Mouse (Mus musculus) cerebellum, adult 2 months (tissue): Measurements from ENCODE around the gene Sec23b. TPM values are rescaled to one million over a fixed set of nuclear protein-coding genes. Genes with fewer than 3 reads are reported as not detected.

ENCODE experiments used
- DNase-seq, 2 experiments: peaks; one replicate each; pipeline ENCODE4 v3.0.0; 2021
- H3K27ac ChIP-seq: fragments of 200-500 bp; 2 replicates; pipeline ENCODE4 v1.5.1; 2012; ENCODE audit warnings: low read length, control low read depth, inconsistent platforms; ENCODE audit not compliant: insufficient read depth
- H3K27me3 ChIP-seq: fragments of 200-500 bp; 2 replicates; pipeline ENCODE4 v1.6.1; 2012; ENCODE audit warnings: inconsistent platforms, mild to moderate bottlenecking, low read length, moderate library complexity; ENCODE audit not compliant: control insufficient read depth, insufficient read depth
- H3K4me1 ChIP-seq: fragments of 200-500 bp; 2 replicates; pipeline ENCODE4 v1.6.1; 2011; ENCODE audit warnings: low read length; ENCODE audit not compliant: control insufficient read depth, insufficient read depth
- H3K4me3 ChIP-seq: fragments of 200-500 bp; replicated peaks from 2 replicates; pipeline ENCODE3; 2011; ENCODE audit warnings: mild to moderate bottlenecking, low read depth, low read length, control low read depth; ENCODE audit not compliant: insufficient read depth
- CTCF ChIP-seq: fragments of 200-500 bp; IDR thresholded peaks from 2 replicates; pipeline ENCODE4 v1.5.1; 2011; ENCODE audit warnings: low read depth, mild to moderate bottlenecking, control low read depth, low read length, moderate library complexity, borderline replicate concordance; ENCODE audit not compliant: insufficient read depth
- POLR2A ChIP-seq: fragments of 200-500 bp; IDR thresholded peaks from 2 replicates; pipeline ENCODE4 v1.6.1; 2011; ENCODE audit warnings: low read length, control low read depth, borderline replicate concordance; ENCODE audit not compliant: insufficient read depth
- WGBS: fragments of 180-500 bp; shearing (Covaris S2); methylation state at CpG from one replicate; pipeline ENCODE4 v1.1.7; 2018; 5-methylcytosine and 5-hydroxymethylcytosine counted together
- polyA plus RNA-seq: library from polyadenylated mRNA; depleted of rRNA; stranded (reverse); fragments of >200 nt; gene quantifications from 2 replicates; pipeline ENCODE4 v1.2.3, GENCODE M21; 2012

Gene Sec23b
- polyA plus RNA-seq, 1 experiment = 65.3 TPM

DNA sequence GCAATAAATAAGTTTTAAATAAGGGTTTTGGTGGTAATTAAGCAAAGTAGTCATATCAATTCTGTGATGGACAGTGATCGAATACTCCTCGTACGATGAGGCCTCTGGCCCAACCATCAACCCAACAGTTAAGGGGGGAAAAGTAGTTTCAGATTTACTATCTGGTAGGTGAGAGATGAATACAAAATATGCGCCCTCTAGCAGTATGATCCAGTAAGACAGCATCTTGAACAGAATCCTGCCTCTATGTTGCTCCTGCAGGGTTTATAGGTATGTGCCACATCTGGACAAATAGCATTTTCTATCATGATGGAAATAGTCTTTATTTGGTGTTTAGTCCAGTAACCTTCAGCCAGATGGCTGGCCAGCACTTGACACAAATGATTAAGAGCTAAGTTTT lies 14.8 kb upstream of the Sec23b start:
- TF ChIP-seq CTCF (no peak), POLR2A (no peak)
- no peak overlapping the region for H3K27ac ChIP-seq
- no peak overlapping the region for H3K4me3 ChIP-seq
- DNase-seq = no peak
- WGBS = 86% methylated on average over 4 of the region's 4 CpGs
- H3K4me1 ChIP-seq = no peaks in the 10 kb centered on the region
- no peaks in the 10 kb centered on the region for H3K27me3 ChIP-seq

DNA sequence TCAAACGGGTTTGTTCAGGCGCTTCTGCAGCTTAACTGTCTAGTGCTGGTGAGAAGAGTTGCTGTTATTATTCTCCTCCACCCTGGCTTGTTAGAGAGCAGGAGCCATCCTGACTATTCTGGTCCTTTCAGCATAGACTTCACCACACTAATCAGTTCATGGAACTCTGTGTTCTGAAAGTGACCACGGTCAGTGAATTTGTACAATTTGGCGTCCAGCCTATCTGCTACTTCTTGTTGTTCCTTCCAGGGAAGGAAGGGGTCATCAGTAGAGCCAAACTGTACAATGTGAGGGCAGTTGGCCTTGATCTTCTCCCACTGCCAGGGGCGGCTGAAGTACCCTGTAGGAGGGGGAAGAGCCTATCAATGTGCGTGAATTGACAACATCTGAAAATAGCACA lies 12.4 kb upstream of the Sec23b start:
- H3K27me3 ChIP-seq = no peaks in the 10 kb centered on the region
- no peaks in the 10 kb centered on the region for H3K4me1 ChIP-seq
- no peak for TF ChIP-seq CTCF
- no peak for TF ChIP-seq POLR2A
- H3K4me3 ChIP-seq = no peak overlapping the region
- DNase-seq = no peak
- H3K27ac ChIP-seq = no peak overlapping the region
- WGBS = 91% methylated on average over 6 of the region's 6 CpGs

DNA sequence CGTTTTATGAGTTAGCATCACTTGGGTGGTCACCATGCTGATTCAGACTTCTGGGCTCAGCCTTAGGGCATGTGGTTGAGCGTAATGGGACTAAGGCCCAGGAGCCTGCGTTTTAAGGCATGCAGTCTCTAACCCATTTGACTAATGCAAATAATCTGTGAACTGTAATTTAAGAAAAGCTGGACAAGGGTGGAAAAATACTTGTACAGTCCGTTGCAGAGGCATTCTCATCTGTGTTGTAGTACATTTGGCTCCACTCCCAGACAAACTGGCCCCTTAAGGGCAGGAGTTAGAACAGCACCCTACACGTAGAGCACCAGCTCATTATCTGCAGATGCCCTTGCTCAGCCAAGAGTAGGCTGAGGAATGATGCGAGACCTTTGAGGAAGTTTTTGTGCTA lies 11.4 kb upstream of the Sec23b start:
- 71% methylated on average over 6 of the region's 6 CpGs for WGBS
- DNase-seq = no peak
- no peak overlapping the region for H3K27ac ChIP-seq
- H3K27me3 ChIP-seq = no peaks in the 10 kb centered on the region
- TF ChIP-seq POLR2A = no peak
- TF ChIP-seq CTCF = no peak
- no peaks in the 10 kb centered on the region; the same call in 1 of the 2 replicates for H3K4me1 ChIP-seq
- no peak overlapping the region for H3K4me3 ChIP-seq

DNA sequence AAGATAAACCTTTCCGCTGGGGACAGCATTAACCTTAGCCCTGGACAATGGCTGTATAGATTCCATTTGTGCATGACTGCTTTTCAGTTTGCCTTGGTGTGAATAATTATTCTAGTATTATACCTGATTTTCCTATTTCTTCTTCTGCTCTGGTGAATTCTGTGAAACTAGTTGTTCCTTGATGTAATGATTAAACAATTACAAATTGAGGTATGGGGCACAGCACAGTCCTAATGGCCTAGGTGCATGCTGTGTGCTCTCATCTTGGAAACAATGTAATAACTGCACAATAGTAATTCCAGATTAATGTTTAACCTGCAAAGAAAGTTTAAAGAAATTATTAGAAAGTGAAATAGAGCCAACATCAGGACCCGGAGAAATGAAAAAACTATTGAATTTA lies 11.0 kb upstream of the Sec23b start:
- H3K27ac ChIP-seq = no peak overlapping the region
- over 99% methylated on average over 2 of the region's 2 CpGs for WGBS
- no peak for TF ChIP-seq POLR2A
- H3K4me1 ChIP-seq = no peaks in the 10 kb centered on the region; the same call in 1 of the 2 replicates
- no peak for DNase-seq
- H3K4me3 ChIP-seq = no peak overlapping the region
- no peaks in the 10 kb centered on the region for H3K27me3 ChIP-seq

DNA sequence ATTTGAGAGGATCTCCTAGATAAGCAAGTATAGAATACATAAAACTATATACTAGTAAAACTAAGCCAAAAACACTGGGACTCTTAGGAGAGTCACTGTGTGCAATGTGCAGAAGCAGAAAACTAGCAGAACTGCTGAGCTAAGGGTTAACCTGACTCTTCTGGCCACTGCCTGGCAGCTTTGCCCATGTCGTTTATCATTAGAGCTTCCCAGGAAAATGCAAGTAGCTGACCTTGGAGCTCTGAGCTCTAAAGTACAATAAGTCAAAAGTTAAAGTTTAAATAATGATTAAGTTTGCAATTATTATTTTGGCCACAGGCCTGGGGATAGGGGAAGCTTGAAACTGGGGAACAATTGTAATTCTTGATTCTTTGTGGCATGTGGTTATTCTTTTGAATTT lies 10.5 kb upstream of the Sec23b start:
- no peak overlapping the region for H3K27ac ChIP-seq
- no peaks in the 10 kb centered on the region for H3K27me3 ChIP-seq
- WGBS = 40% methylated on average over 1 of the region's 1 CpGs
- DNase-seq = no peak
- H3K4me3 ChIP-seq = no peak overlapping the region
- H3K4me1 ChIP-seq = no peaks in the 10 kb centered on the region; the same call in 1 of the 2 replicates
- TF ChIP-seq CTCF = no peak
- TF ChIP-seq POLR2A = no peak

DNA sequence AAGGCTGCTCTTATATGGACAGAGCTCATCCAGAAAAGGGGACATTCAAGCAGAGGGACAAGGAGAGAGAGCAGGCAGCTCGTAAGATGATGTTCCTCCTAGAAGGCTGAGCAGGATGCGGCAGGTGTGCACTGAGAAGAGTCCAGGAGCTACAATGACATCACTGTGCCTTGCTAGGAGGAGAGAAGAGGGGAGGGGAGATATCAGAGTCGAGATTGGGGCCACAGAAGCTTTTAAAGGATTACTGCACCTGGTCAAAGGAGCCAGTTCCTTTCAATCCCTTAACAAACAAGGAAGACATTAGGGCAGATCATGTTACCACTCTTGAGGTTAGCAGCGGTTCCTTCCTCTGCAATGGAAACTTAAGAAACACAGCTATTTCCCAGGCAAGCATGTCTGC lies 8.5 kb upstream of the Sec23b start:
- no peaks in the 10 kb centered on the region; the same call in 1 of the 2 replicates for H3K4me1 ChIP-seq
- no peak for DNase-seq
- TF ChIP-seq POLR2A (no peak), CTCF (no peak)
- 84% methylated on average over 4 of the region's 4 CpGs for WGBS
- no peaks in the 10 kb centered on the region for H3K27me3 ChIP-seq
- H3K27ac ChIP-seq = no peak overlapping the region
- H3K4me3 ChIP-seq = no peak overlapping the region

DNA sequence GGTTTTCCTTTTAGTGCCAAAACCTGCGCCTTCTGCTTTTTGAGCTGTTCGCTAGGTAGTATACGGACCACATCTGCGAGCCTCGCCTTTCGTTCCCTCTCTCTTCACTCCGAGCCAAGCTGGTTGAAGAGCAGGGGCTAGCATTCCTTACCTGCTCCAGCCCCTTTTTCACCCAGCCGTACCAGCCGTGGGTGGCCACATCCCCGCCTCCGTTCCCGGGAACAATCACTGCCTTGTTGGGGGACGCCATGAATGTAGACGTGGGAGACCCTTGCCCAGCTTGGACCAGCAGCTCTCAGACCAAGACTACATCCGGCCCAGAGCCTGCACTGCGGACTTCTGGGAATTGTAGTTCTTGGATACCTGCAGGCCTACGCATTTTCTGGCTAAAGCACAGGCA lies 5.5 kb upstream of the Sec23b start, which contains the start of gene Rbbp9:
Rbbp9 (minus strand) TSS at position 341 of the 400 bp plus-strand sequence.
- H3K4me1 ChIP-seq = no peaks in the 10 kb centered on the region; the same call in 1 of the 2 replicates
- TF ChIP-seq CTCF = no peak
- peak; percentile 75; the same call in 1 of the 2 replicates for TF ChIP-seq POLR2A
- under 1% methylated on average over 17 of the region's 17 CpGs for WGBS
- H3K27ac ChIP-seq = peak within 1 kb of the TSS; percentile 17
- DNase-seq = peak; percentile 72 to 76
- peak within 1 kb of the TSS; percentile 78 for H3K4me3 ChIP-seq
- no peaks in the 10 kb centered on the region for H3K27me3 ChIP-seq

DNA sequence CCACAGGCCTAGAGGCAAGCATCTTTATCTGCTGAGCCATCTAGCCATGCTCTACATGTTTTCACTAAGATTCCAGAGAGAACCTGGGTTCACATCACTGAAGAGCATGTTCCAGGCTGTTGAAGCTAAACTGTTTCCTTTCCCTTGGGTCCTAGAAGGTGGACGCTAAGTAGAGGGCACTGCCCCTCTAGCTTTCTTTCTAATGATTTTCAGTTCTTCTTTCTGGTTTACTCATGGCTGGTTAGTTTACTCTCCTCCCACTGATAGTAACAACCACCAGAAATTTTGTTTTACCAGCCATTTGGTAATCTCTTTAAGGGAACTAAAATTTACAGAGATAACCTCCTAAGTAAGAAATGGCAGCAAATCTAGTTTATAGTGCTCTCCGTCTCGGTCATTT lies 2.1 kb upstream of the Sec23b start:
- no peak for DNase-seq
- no peak overlapping the region for H3K4me3 ChIP-seq
- TF ChIP-seq CTCF = no peak
- no peak for TF ChIP-seq POLR2A
- no peaks in the 10 kb centered on the region; the same call in 1 of the 2 replicates for H3K4me1 ChIP-seq
- no peaks in the 10 kb centered on the region for H3K27me3 ChIP-seq
- WGBS = 95% methylated on average over 3 of the region's 3 CpGs
- no peak overlapping the region for H3K27ac ChIP-seq
